Mouse (Mus musculus) G1E (cell line): ENCODE results near the gene Olfr556. TPM values are rescaled to one million over a fixed set of nuclear protein-coding genes. Genes with fewer than 3 reads are reported as not detected.
"Not testable (repeated sequence)": the region's sequence is repeated elsewhere in the genome, so short reads cannot be mapped to it uniquely, and the experiment has no call there.

Experiments
- ATAC-seq: 2 replicates; pipeline ENCODE4 v1.8.0; 2016; ENCODE audit warnings: mild to moderate bottlenecking; ENCODE audit not compliant: insufficient number of reproducible peaks, poor library complexity, low FRiP score, severe bottlenecking; ENCODE audit errors: extremely low read depth
- DNase-seq: peaks from one replicate; pipeline ENCODE4 v3.0.0; 2012; ENCODE audit warnings: low spot score
- H3K27me3 ChIP-seq: 2 replicates; pipeline ENCODE4 v1.6.1; 2012; ENCODE audit warnings: mild to moderate bottlenecking, low read length, inconsistent platforms; ENCODE audit not compliant: insufficient read depth
- H3K36me3 ChIP-seq: replicated peaks from 2 replicates; pipeline ENCODE3; 2012; ENCODE audit warnings: mild to moderate bottlenecking, inconsistent platforms
- H3K4me1 ChIP-seq: 2 replicates; pipeline ENCODE4 v1.6.1; 2012; ENCODE audit warnings: low read depth, low read length, inconsistent platforms, mixed read lengths; ENCODE audit not compliant: insufficient read depth
- H3K4me3 ChIP-seq: 2 replicates; pipeline ENCODE4 v1.5.1; 2012; ENCODE audit warnings: low read depth, mild to moderate bottlenecking, inconsistent platforms, low read length, moderate library complexity, mixed read lengths
- H3K9me3 ChIP-seq: replicated peaks from 2 replicates; pipeline ENCODE4 v1.6.1; 2012; ENCODE audit warnings: inconsistent platforms
- CTCF ChIP-seq: IDR thresholded peaks from 2 replicates; pipeline ENCODE4 v1.5.1; 2012; ENCODE audit warnings: low read depth, low read length, inconsistent platforms, mixed read lengths
- GATA1 ChIP-seq: IDR thresholded peaks from 2 replicates; pipeline ENCODE4 v1.6.1; 2012; ENCODE audit warnings: borderline replicate concordance, low read length, inconsistent platforms, mixed read lengths
- GATA2 ChIP-seq: IDR thresholded peaks from 2 replicates; pipeline ENCODE4 v1.6.1; 2012; ENCODE audit warnings: low read depth, low read length, inconsistent platforms, borderline replicate concordance
- POLR2AphosphoS5 ChIP-seq: IDR thresholded peaks from 2 replicates; pipeline ENCODE4 v1.6.1; 2012; ENCODE audit warnings: low read depth, low read length, inconsistent platforms; ENCODE audit not compliant: insufficient replicate concordance
- TAL1 ChIP-seq: conservative IDR thresholded peaks from 2 replicates; pipeline ENCODE4 v1.6.1; 2012; ENCODE audit warnings: low read depth, low read length, inconsistent platforms, mixed read lengths
- polyA plus RNA-seq: library from polyadenylated mRNA; stranded (reverse); fragments of >175 nt; gene quantifications from 2 replicates; pipeline ENCODE4 v1.2.3, GENCODE M21; 2012
- total RNA-seq, 2 experiments: library from RNA; stranded (forward) in 1 of 2; stranded (reverse) in 1 of 2; fragments of 200-1000 nt in 1 of 2; fragments of >200 nt in 1 of 2; fragmentation: Nextera tagmentation in 1 of 2; gene quantifications; 2 replicates each; pipeline ENCODE4 v1.2.3; 2014 to 2017

The Olfr556 gene
- total RNA-seq (2014; fragmentation: Nextera tagmentation) (not detected in 2 replicates), total RNA-seq (2017) (0.23 and 0.27 TPM in 2 replicates), polyA plus RNA-seq (not detected in 2 replicates)

DNA sequence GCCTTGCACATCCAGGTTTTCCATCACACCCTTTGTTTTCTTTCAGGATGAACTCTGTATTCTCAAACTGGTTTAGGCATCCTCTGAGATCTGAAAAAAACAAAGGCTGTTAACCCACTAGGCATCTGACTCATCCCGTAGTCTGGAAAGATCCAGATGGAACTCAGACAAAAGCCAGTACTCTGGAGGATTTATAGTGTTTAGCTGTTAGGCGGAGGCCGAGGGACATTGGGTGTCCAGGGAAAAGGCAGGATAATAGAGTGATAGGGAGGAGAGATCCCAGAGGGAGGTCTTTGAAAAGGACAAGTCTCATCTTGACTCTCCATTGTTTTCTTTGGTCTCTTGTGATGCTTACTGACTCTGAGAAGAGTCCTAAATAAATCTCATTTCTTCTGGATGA lies at the start of gene Olfr556:
TSS of gene Olfr556 (plus strand) at position 301 of the 400 bp plus-strand sequence.
- ATAC-seq (no peak), DNase-seq (no peak)
- H3K4me1 ChIP-seq, result no peaks in the 10 kb centered on the region
- H3K4me3 ChIP-seq, result no peak within 1 kb of the TSS
- TF ChIP-seq GATA1 (no peak), POLR2AphosphoS5 (no peak), CTCF (no peak), GATA2 (no peak), TAL1 (no peak)
- no peaks in the 10 kb centered on the region for H3K36me3 ChIP-seq
- peaks cover 6% of the 10 kb centered on the region; the same call in 1 of the 2 replicates for H3K27me3 ChIP-seq
- no peaks in the 10 kb centered on the region for H3K9me3 ChIP-seq

DNA sequence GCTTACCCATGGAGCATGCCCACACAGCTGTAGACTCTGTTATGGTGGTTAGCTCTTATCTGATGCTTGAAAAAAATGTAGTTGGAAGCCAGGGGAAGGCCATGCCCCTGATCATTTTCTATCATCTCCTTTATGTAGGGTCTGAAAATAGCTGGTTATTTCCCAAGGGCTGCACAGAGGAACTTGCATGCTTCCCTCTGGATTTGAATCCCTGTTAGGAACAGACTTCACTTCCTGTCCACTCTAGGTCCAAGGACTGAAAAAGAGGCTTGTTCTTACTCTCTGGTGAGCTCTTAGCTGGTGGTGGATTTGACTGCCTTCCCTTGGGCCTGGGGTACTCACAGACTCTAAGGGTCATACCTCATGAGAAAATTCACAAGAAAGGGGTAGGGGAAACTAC lies 46.6 kb upstream of the Olfr556 start, which contains the start of gene Olfr553:
TSS of gene Olfr553 (minus strand) at position 101 of the 400 bp plus-strand sequence.
- TF ChIP-seq POLR2AphosphoS5, result no peak
- no peak for TF ChIP-seq CTCF
- TF ChIP-seq GATA1, result no peak
- TF ChIP-seq TAL1, result no peak
- TF ChIP-seq GATA2, result no peak
- H3K4me1 ChIP-seq, result no peaks in the 10 kb centered on the region
- H3K27me3 ChIP-seq, result no peaks in the 10 kb centered on the region
- no peaks in the 10 kb centered on the region for H3K36me3 ChIP-seq
- ATAC-seq (no peak), DNase-seq (no peak)
- H3K4me3 ChIP-seq, result no peak within 1 kb of the TSS
- H3K9me3 ChIP-seq, result no peaks in the 10 kb centered on the region

DNA sequence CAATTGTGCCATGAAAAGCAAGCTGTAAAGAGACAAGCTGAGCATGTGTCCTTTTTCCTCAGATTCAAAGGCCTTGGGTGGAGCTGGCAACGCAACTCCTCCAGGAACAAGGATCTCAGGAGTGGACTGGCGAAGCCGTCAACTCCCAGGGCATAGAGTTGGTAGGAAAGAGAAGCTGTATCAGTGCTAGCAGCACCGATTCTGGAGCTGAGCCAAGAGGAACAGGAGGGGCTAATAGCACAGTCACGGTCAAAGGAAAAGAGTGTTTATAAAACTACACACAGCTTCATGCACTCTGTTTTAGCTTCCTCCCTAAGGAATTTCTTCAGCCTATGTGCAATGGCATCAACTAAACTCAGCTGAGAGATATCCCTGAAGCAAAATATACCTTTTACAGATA lies 45.1 kb upstream of the Olfr556 start:
- no peaks in the 10 kb centered on the region for H3K9me3 ChIP-seq
- TF ChIP-seq GATA1 (no peak), GATA2 (no peak), TAL1 (no peak), POLR2AphosphoS5 (no peak)
- no peaks in the 10 kb centered on the region for H3K36me3 ChIP-seq
- H3K27me3 ChIP-seq, result no peaks in the 10 kb centered on the region
- H3K4me3 ChIP-seq, result no peak overlapping the region
- no peak for ATAC-seq
- no peaks in the 10 kb centered on the region for H3K4me1 ChIP-seq
- no peak for DNase-seq

DNA sequence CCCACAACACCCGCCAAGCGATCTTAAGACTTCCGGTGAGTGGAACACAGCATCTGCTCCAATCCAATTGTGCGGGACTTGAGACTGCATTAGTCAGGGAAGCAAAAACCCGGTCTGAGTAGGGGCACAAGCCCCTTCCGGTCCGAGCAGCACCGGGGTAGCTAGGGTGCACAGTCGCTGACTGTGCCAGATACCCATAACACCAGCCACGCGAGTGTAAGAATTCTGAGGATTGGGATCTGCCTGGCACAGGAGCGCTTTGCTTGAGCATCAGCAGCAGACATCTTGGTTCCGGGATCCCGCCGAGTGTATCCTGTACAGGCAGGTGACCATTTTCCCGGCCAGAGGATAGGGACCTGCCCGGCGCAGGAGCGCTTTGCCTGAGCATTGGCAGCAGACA lies 44.3 kb upstream of the Olfr556 start:
- H3K36me3 ChIP-seq, H3K4me3 ChIP-seq, H3K27me3 ChIP-seq, H3K9me3 ChIP-seq, ATAC-seq, DNase-seq, H3K4me1 ChIP-seq: not testable (repeated sequence)

DNA sequence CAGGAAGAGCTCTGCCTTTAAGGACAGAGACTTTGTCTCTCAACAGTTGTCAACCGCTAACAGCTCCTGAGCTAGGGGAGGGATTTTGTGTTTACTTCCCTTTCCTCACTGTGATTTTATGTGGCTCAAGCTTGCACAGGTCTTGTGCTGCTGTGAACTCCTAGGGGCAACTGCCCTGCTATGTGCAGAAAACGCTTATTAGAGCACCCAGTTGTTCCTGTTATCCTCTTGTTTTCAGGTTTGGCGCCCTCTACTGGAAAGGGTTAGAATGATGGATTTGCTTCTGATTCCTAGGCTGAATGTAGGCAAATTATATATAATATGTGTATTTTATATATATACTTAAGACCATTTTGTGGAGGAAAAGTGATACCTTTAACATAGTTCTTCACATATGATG lies 28.0 kb upstream of the Olfr556 start:
- Histone ChIP-seq H3K4me1 (no peaks in the 10 kb centered on the region), H3K9me3 (no peaks in the 10 kb centered on the region), H3K4me3 (no peak overlapping the region), H3K36me3 (no peaks in the 10 kb centered on the region), H3K27me3 (no peaks in the 10 kb centered on the region)
- no peak for ATAC-seq
- TF ChIP-seq CTCF (0 out of 2 replicates have a peak, but pooled peaks have one; percentile 9), POLR2AphosphoS5 (no peak)
- peak; percentile 2 for DNase-seq

DNA sequence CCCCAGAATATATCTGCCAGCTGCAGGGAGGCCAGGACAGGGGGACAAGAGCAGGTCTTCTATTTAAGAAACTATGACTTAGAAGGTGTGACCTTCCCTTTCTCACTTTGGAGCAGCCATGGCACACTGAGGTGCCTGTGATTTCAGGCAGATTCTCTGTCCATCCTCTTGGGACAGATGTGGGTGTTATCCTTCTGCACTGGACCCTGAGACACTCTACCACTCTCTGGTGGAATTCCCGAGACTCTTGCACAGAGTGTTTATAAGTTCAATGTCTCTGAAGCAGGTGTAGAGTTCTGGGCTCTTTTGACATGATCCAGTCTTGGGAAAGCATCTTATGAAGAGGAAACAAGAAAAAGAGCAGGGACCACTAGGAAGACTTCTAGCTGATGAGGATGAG lies 26.6 kb upstream of the Olfr556 start, which contains the start of gene Olfr554:
TSS of gene Olfr554 (plus strand) at position 301 of the 400 bp plus-strand sequence.
- Histone ChIP-seq H3K4me1 (no peaks in the 10 kb centered on the region), H3K9me3 (no peaks in the 10 kb centered on the region), H3K36me3 (no peaks in the 10 kb centered on the region), H3K4me3 (no peak within 1 kb of the TSS), H3K27me3 (no peaks in the 10 kb centered on the region)
- DNase-seq (no peak), ATAC-seq (no peak)
- TF ChIP-seq TAL1 (no peak), GATA2 (no peak), POLR2AphosphoS5 (no peak), CTCF (no peak), GATA1 (no peak)

DNA sequence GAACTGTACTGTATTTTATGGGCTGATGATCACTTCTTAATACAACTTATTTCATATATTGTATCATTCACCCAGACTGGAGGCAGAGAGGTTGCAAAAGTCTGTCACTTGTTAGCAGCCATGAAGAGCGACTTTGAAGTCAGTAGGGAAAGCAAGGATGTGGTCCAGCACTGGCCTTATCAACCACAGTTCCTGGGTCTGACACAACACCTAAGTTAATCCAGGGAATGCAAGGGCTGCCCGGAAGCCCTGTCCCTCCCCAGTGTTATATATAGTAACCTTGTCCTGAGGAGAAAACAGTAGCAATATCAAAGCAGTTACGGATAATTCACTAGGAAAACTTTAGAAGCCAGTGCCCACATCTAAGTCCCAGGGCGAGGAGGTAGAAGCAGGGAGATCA lies 19.8 kb upstream of the Olfr556 start:
- not testable (repeated sequence) for H3K4me1 ChIP-seq, H3K27me3 ChIP-seq, DNase-seq, H3K4me3 ChIP-seq, H3K36me3 ChIP-seq, ATAC-seq, H3K9me3 ChIP-seq
